Mouse (Mus musculus) c-Kit-positive CD71-positive TER-119-positive erythroid progenitor cells, embryonic 14.5 days (primary cell): ENCODE results near the gene Gm6358.
"Not testable (repeated sequence)": the region's sequence is repeated elsewhere in the genome, so short reads cannot be mapped to it uniquely, and the experiment has no call there.

Source experiments
- DNase-seq: peaks from one replicate; pipeline ENCODE4 v3.0.0-alpha.2; 2013; ENCODE audit warnings: low spot score

Gene Gm6358

GRCm38 (mm10) chr16:89140551-89140950 is at the start of gene Gm6358:
Gene Gm6358, plus strand, starts transcription at chr16:89140851.
- no peak for DNase-seq

GRCm38 (mm10) chr16:89150786-89151185 is 10.1 kb downstream of the Gm6358 start, which contains the start of gene Gm10061:
Gene Gm10061, plus strand, starts transcription at chr16:89151086.
- DNase-seq: no peak

DNA sequence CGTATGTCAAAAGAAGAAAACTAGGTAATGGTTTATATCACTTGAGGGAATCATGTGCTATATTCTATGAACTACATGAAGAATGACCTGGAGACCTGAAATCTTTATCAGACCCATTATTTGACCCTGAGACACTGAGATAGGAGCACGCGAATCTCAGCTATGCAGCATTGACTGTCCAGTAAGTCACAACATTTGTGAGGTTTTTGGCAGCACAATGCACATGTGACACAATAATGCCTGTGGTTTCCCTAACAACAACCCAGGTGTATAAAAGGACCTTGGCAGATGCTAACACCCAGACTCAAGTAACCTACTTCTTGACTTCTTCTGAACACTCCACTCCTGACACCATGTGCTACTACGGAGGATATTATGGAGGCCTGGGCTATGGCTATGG is 17.0 kb downstream of the Gm6358 start, which contains the start of gene Gm9789:
Gm9789 (plus strand) TSS at position 301 of the 400 bp plus-strand sequence.
- DNase-seq: no peak

- not testable (repeated sequence) for DNase-seq
Observed at GRCm38 (mm10) chr16:89169190-89169589, 28.5 kb downstream of the Gm6358 start, which contains the start of gene Gm7735. Gene Gm7735, plus strand, starts transcription at chr16:89169490.

GRCm38 (mm10) chr16:89174435-89174834 is 33.8 kb downstream of the Gm6358 start, which contains the start of gene 1110057P08Rik:
Gene 1110057P08Rik, plus strand, starts transcription at chr16:89174735.
- DNase-seq: no peak

GRCm38 (mm10) chr16:89188621-89189020 is 48.0 kb downstream of the Gm6358 start:
- DNase-seq: no peak
